Mouse (Mus musculus) brain, embryonic 18.5 days (tissue): ENCODE data around the gene Olfr187.
"Not testable (repeated sequence)": the region's sequence is repeated elsewhere in the genome, so short reads cannot be mapped to it uniquely, and the experiment has no call there.

ENCODE experiments used
- DNase-seq: peaks from one replicate; pipeline ENCODE4 v3.0.0-alpha.2; 2012; ENCODE audit warnings: low read depth, low spot score

Olfr187 gene

GRCm38 (mm10) chr16:59039710-59040109 lies at the start of gene Olfr187:
Gene Olfr187, minus strand, starts transcription at chr16:59039767.
- no peak for DNase-seq

- not testable (repeated sequence) for DNase-seq
Observed at GRCm38 (mm10) chr16:59081113-59081512, 41.5 kb upstream of the Olfr187 start.

GRCm38 (mm10) chr16:59077905-59078304 lies 38.3 kb upstream of the Olfr187 start, which contains the start of gene Olfr190:
Gene Olfr190, minus strand, starts transcription at chr16:59078005.
- DNase-seq: no peak

- DNase-seq: no peak
Observed at GRCm38 (mm10) chr16:59073520-59073919, 34.0 kb upstream of the Olfr187 start.

GRCm38 (mm10) chr16:59071755-59072154 lies 32.2 kb upstream of the Olfr187 start:
- no peak for DNase-seq

GRCm38 (mm10) chr16:59062411-59062810 lies 22.8 kb upstream of the Olfr187 start:
- DNase-seq: not testable (repeated sequence)

- DNase-seq: not testable (repeated sequence)
Observed at GRCm38 (mm10) chr16:59049286-59049685, 9.7 kb upstream of the Olfr187 start.

GRCm38 (mm10) chr16:59048860-59049259 lies 9.3 kb upstream of the Olfr187 start:
- no peak for DNase-seq

GRCm38 (mm10) chr16:59047579-59047978 lies 8.0 kb upstream of the Olfr187 start:
- DNase-seq: no peak

- DNase-seq: no peak
Observed at GRCm38 (mm10) chr16:59045835-59046234, 6.3 kb upstream of the Olfr187 start.

GRCm38 (mm10) chr16:59030191-59030590 lies 9.4 kb downstream of the Olfr187 start, which contains the start of gene Olfr186:
Gene Olfr186, minus strand, starts transcription at chr16:59030291.
- no peak for DNase-seq

GRCm38 (mm10) chr16:59013357-59014018 lies 26.1 kb downstream of the Olfr187 start:
- no peak for DNase-seq

- DNase-seq: no peak
Observed at GRCm38 (mm10) chr16:59007146-59007545, 32.4 kb downstream of the Olfr187 start.

GRCm38 (mm10) chr16:58995057-58995456 lies 44.5 kb downstream of the Olfr187 start, which contains the start of gene Olfr183:
Gene Olfr183, plus strand, starts transcription at chr16:58995357.
- DNase-seq: no peak
